Mouse (Mus musculus) liver, embryonic 14.5 days (tissue): ENCODE measurements around the gene Ralgapa2.

Experiments used
- CTCF ChIP-seq: IDR thresholded peaks from 2 replicates; pipeline ENCODE4 v1.5.1; 2016; ENCODE audit warnings: antibody characterized with exemption, low read depth, control low read depth
- EP300 ChIP-seq: IDR thresholded peaks from 2 replicates; pipeline ENCODE4 v1.6.1; 2016; ENCODE audit warnings: antibody characterized with exemption, low read depth

- TF ChIP-seq EP300 (no peak), CTCF (no peak)
These were observed 41.2 kb downstream of the Ralgapa2 start for GRCm38 (mm10) chr2:146470947-146471346.
